Mouse (Mus musculus): ENCODE measurements around the gene Cnn2.

Cnn2 gene

GRCm38 (mm10) chr10:79991099-79991498 lies 2.7 kb downstream of the Cnn2 start:
- no peak for DNase-seq (ENCODE audit: low spot score)

DNA sequence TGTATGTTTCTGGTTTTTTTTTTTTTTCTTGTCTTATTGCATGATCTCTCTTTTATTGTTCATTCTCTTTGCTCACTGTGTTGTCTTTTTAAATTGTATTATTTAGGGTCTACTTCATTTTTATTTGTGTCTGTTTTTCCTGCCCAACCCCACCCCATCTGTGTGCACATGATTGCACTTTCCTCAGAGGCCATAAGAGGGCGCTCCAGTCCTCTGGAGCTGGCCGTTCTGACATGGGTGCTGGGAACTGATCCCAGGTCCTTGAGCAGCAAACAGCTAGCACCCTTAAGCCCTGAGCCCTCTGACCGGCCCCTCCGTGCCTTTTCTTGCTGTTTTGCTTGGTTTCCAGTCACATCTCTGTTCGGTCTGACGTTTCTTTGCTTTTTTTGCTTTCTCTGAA lies 3.2 kb downstream of the Cnn2 start:
- no peak for DNase-seq (ENCODE audit: low spot score)

- DNase-seq (ENCODE audit: low spot score), result peak; percentile 53
These were observed 6.2 kb downstream of the Cnn2 start for GRCm38 (mm10) chr10:79994397-79995115.

DNA sequence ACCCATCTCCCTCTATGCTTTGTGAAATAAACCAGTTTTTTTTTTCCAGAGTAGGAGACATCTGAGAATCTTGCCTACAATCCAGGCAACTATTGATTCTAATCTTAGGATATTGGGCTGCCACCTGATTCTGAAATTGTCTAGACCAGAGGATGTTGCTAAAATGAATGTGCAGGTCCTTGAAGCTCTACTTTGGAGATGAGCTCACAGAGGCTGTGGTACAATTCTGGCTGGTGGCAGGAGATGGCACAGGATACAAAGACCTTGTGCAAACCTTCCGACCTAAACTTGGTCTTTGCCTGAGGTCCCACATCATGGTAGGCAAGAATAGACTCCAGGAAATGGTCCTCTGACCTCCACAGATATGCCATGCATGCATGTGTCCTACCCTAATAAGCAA lies 7.3 kb downstream of the Cnn2 start:
- no peak for DNase-seq (ENCODE audit: low spot score)

- peak; percentile 93 for DNase-seq (ENCODE audit: low spot score)
These were observed 8.1 kb downstream of the Cnn2 start, which contains the start of gene Abca7 for GRCm38 (mm10) chr10:79996272-79997033. TSS of gene Abca7 (plus strand) at chr10:79996494.

- no peak for DNase-seq (ENCODE audit: low spot score)
These were observed 8.8 kb downstream of the Cnn2 start for GRCm38 (mm10) chr10:79997034-79997760.

DNA sequence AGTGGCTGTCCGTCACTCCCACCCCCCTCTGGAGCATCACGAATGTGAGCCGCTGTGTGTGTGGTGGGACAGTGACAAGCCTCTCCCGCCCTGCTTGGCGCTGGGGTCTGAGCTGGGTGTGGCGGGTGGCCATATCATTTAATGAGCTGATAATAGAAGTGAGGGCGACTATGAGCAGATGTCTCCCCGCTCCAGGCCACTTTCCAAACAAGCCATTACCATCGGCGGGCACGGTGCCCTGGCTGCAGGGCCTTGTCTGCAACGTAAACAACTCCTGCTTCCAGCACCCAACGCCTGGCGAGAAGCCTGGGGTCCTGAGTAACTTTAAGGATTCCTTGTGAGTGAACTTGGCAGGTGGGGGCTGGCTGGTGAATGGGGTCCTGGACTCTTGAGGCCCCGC lies 9.4 kb downstream of the Cnn2 start:
- DNase-seq (ENCODE audit: low spot score), result no peak

GRCm38 (mm10) chr10:80001945-80002344 lies 13.6 kb downstream of the Cnn2 start:
- no peak for DNase-seq (ENCODE audit: low spot score)

DNA sequence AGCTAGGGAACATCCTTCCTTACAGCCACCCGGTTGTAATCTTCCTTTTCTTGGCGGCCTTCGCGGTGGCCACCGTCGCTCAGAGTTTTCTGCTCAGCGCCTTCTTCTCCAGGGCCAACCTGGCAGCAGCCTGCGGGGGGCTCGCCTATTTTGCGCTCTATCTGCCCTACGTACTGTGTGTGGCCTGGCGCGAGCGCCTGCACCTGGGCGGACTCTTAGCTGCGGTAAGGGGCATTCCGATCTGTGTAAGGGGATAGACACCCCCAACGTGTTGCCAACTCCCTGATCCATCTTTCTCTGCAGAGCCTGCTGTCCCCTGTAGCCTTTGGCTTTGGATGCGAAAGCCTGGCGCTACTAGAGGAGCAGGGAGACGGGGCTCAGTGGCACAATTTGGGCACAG lies 14.4 kb downstream of the Cnn2 start:
- DNase-seq (ENCODE audit: low spot score), result no peak

- DNase-seq (ENCODE audit: low spot score), result no peak
These were observed 15.2 kb downstream of the Cnn2 start for GRCm38 (mm10) chr10:80003374-80004232.

DNA sequence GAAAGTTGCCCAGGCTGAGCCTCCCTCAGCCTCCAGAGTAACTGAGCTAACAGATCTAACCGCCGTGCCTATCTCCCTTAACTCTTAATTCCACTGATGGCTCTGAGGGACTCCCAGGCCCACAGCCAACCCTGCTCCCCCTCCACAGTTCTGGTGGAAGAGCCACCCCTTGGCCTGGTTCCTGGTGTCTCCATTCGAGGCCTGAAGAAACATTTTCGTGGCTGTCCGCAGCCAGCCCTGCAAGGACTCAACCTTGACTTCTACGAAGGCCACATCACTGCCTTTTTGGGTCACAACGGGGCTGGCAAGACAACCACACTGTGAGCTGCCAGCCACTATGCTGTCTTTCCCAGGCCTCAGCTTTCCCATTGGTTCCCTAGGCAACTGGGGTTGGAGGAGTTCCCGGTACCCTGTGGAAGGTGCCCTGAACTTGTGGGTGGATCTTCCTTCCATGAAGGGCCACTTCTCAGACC lies 15.9 kb downstream of the Cnn2 start:
- DNase-seq (ENCODE audit: low spot score), result no peak

DNA sequence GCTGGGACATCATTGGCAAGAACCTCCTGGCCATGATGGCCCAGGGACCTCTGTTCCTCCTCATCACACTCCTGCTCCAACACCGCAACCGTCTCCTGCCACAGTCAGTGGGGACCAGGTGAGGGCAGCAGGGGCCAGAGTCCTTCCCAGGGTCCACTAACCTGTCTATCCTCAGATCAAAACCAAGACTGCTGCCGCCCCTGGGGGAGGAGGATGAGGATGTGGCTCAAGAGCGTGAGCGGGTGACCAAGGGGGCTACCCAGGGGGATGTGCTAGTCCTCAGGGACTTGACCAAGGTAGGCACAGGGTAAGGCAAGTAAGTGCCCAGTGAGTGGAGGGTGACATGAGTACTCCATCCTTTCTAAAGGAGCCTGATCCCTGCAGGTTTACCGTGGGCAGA lies 23.4 kb downstream of the Cnn2 start:
- no peak for DNase-seq (ENCODE audit: low spot score)

GRCm38 (mm10) chr10:80013609-80014008 lies 25.2 kb downstream of the Cnn2 start:
- DNase-seq (ENCODE audit: low spot score), result no peak

- no peak for DNase-seq (ENCODE audit: low spot score)
These were observed 26.3 kb downstream of the Cnn2 start for GRCm38 (mm10) chr10:80014484-80015290.

DNA sequence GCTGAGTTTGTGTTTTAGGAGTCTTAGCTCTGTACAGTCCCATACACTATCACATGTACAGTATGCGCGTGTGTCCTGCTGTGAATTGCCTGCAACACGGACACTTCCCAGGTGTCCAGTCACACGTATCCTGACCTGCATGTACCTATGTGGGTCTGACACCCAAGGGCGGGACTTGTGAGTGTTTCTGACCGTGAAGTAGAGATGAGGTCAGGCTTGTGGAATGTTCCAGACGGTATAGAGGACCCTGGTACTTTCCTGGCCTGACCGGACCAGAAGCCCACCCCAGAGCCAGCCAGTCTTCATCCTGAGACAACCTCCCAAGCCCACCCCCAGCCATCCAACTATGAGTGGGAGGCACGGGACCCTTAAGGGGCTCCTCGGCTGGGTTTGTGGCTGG lies 27.2 kb downstream of the Cnn2 start:
- no peak for DNase-seq (ENCODE audit: low spot score)

GRCm38 (mm10) chr10:80016511-80016910 lies 28.1 kb downstream of the Cnn2 start, which contains the start of gene Arhgap45:
TSS of gene Arhgap45 (plus strand) at chr10:80016653.
- peak; percentile 92 for DNase-seq (ENCODE audit: low spot score)

- DNase-seq (ENCODE audit: low spot score), result peak; percentile 47
These were observed 28.5 kb downstream of the Cnn2 start for GRCm38 (mm10) chr10:80016931-80017330.

- peak; percentile 95 for DNase-seq (ENCODE audit: low spot score)
These were observed 29.0 kb downstream of the Cnn2 start for GRCm38 (mm10) chr10:80017361-80017760.

DNA sequence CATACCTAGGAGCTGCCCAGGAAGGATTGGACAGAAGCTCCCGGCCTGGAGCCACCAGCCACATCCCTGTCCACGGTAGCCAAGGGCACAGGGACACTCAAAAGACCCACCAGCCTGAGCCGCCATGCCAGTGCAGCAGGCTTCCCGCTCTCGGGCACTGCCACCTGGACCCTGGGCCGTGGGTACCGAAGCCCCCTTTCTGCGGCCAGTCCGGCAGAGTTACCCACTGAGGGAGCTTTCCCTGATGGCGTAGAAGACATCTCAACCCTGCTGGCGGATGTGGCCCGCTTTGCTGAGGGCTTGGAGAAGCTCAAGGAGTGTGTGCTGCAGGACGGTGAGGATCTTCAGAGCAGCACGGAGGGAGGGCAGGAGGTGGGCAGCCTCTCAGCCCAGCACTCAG lies 29.4 kb downstream of the Cnn2 start:
- peak; percentile 61 for DNase-seq (ENCODE audit: low spot score)

DNA sequence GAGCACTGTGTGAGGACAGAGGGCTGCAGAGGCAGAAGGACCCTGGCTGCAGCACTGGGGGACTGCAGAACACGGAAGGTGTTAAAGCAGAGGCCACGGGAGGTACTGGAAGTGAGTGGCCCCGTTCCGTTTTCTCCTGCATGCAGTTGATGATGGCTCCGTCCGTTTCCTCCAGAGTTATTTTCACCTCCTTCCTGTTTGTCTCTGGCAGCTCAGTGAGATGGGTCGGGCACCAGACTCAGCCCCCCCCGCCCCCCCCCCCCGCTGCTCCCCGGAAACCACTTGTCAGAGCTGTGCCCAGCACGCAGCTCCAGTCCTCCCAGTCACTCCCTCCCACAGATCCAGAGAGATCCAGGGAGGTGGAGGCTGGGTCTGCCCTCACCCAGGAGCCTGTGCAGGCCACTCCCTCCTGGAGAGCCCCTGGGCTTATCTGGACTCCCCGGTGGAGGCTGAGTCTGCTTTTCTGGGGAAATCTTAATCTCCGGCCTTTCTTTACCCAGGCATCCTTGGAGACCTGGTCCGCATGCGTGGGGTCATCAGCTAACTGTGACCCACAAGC lies 30.4 kb downstream of the Cnn2 start:
- peak; percentile 73 for DNase-seq (ENCODE audit: low spot score)
